Mouse (Mus musculus): ENCODE results near the gene Rspo1. TPM values are rescaled to one million over a fixed set of nuclear protein-coding genes. Genes with fewer than 3 reads are reported as not detected.

The Rspo1 gene
- polyA plus RNA-seq, 1 experiment = not detected

GRCm38 (mm10) chr4:124953546-124953945, 32.7 kb upstream of the Rspo1 start:
- Histone ChIP-seq H3K4me3 (ENCODE audit: insufficient read depth, low read length) (no peak overlapping the region), H3K27ac (ENCODE audit: insufficient read depth, low read depth, low read length) (no peak overlapping the region), H3K4me1 (ENCODE audit: control insufficient read depth, insufficient read depth, low read length) (no peaks in the 10 kb centered on the region)
- TF ChIP-seq POLR2A (IDR thresholded peaks at IDR 0.05; ENCODE audit: borderline replicate concordance, low read depth, low read length) (no peak), CTCF (IDR thresholded peaks at IDR 0.05; ENCODE audit: low read depth, low read length) (no peak)

DNA sequence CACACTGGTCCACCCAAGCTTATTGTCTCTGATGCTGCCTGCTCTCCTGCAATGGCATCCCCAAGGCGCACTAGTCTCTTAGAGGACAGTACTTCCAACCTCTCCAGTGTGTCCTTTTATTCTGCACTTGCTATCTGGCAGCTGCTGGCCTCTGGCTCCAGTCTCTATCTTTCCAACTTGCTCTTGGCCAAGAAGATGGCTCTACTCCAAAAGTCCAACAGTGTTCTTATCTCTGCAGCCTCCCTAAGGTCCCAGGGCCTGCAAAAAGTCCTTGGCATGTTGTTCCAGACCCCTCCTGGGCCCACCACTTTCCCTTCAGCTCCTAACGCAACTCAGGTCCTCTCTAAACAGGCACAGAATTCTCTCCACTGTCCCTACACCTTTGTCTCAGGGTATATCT, 28.9 kb upstream of the Rspo1 start:
- Histone ChIP-seq H3K4me1 (ENCODE audit: control insufficient read depth, insufficient read depth, low read length) (0 out of 2 replicates have a peak, but pooled peaks cover 4% of the 10 kb centered on the region), H3K4me3 (ENCODE audit: insufficient read depth, low read length) (no peak overlapping the region), H3K27ac (ENCODE audit: insufficient read depth, low read depth, low read length) (no peak overlapping the region)
- TF ChIP-seq POLR2A (IDR thresholded peaks at IDR 0.05; ENCODE audit: borderline replicate concordance, low read depth, low read length) (no peak), CTCF (IDR thresholded peaks at IDR 0.05; ENCODE audit: low read depth, low read length) (no peak)

GRCm38 (mm10) chr4:124959062-124959461, 27.2 kb upstream of the Rspo1 start:
- no peak overlapping the region for H3K4me3 ChIP-seq (ENCODE audit: insufficient read depth, low read length)
- H3K4me1 ChIP-seq (ENCODE audit: control insufficient read depth, insufficient read depth, low read length) = 0 out of 2 replicates have a peak, but pooled peaks cover 4% of the 10 kb centered on the region

GRCm38 (mm10) chr4:124960940-124961339, 25.3 kb upstream of the Rspo1 start:
- 0 out of 2 replicates have a peak, but pooled peaks cover 4% of the 10 kb centered on the region for H3K4me1 ChIP-seq (ENCODE audit: control insufficient read depth, insufficient read depth, low read length)
- no peak for TF ChIP-seq POLR2A (IDR thresholded peaks at IDR 0.05; ENCODE audit: borderline replicate concordance, low read depth, low read length)
- no peak for TF ChIP-seq CTCF (IDR thresholded peaks at IDR 0.05; ENCODE audit: low read depth, low read length)
- no peak overlapping the region for H3K27ac ChIP-seq (ENCODE audit: insufficient read depth, low read depth, low read length)
- H3K4me3 ChIP-seq (ENCODE audit: insufficient read depth, low read length) = no peak overlapping the region

More at GRCm38 (mm10) chr4:124959062-124959461, 27.2 kb upstream of the Rspo1 start:
- H3K27ac ChIP-seq (ENCODE audit: insufficient read depth, low read depth, low read length) = no peak overlapping the region
- TF ChIP-seq POLR2A (IDR thresholded peaks at IDR 0.05; ENCODE audit: borderline replicate concordance, low read depth, low read length) (no peak), CTCF (IDR thresholded peaks at IDR 0.05; ENCODE audit: low read depth, low read length) (no peak)

DNA sequence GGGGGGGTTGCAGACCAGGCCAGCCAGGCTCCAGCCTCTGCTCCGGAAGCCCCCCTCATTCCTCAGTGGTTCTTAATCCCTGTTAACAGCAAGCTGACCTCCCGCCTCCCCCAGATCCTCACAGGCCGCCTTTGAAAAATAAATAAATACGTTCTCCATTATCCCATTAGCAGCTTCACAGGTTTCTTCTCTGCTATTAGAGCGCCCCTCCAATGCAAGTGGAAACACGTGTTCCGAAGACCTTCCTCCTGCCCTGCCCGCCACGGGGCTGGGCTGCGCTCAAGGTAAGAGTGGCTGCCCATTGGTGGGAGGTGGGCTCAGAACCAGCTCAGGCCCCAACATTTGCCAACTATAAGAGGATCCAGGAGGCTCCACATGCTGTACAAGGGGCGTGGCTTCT, 23.7 kb upstream of the Rspo1 start:
- Histone ChIP-seq H3K4me1 (ENCODE audit: control insufficient read depth, insufficient read depth, low read length) (0 out of 2 replicates have a peak, but pooled peaks cover 4% of the 10 kb centered on the region), H3K27ac (ENCODE audit: insufficient read depth, low read depth, low read length) (no peak overlapping the region), H3K4me3 (ENCODE audit: insufficient read depth, low read length) (no peak overlapping the region)
- TF ChIP-seq POLR2A (IDR thresholded peaks at IDR 0.05; ENCODE audit: borderline replicate concordance, low read depth, low read length) = no peak
- TF ChIP-seq CTCF (IDR thresholded peaks at IDR 0.05; ENCODE audit: low read depth, low read length) = no peak

DNA sequence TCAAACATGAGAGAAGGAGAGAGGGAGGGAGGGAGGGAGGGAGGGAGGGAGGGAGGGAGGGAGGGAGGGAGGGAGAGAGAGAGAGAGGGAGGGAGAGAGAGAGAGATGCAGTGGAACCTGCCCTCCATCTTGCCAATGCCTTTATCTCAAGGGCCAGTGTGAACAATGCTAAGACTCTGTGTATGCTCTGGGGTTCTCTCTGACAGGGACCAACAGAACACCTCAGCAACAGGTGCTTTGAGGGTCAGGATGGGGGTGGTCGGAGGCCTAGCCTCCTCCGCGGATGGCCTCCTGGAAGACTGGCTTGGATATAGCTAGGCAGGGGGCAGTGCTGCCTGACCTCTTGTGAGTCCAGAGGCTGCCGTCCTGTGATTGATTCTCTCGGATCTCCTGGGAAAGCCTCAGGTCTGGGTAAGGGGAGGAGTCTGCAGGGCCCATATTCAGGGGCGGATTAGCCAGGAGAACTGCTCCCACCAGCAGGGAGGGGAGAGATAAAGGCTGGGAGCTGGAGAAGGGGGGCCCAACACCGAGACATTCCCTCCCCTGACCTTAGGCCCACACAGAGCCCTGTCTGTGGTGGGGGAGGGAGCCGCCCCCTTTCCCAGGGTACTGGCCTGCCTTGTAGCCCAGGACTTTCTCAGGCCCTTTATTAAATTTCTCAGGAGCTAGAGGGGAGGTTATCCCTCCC, 21.2 kb upstream of the Rspo1 start:
- TF ChIP-seq POLR2A (IDR thresholded peaks at IDR 0.05; ENCODE audit: borderline replicate concordance, low read depth, low read length) (no peak), CTCF (IDR thresholded peaks at IDR 0.05; ENCODE audit: low read depth, low read length) (no peak)
- Histone ChIP-seq H3K27ac (ENCODE audit: insufficient read depth, low read depth, low read length) (no peak overlapping the region), H3K4me1 (ENCODE audit: control insufficient read depth, insufficient read depth, low read length) (0 out of 2 replicates have a peak, but pooled peaks cover 4% of the 10 kb centered on the region), H3K4me3 (ENCODE audit: insufficient read depth, low read length) (no peak overlapping the region)

DNA sequence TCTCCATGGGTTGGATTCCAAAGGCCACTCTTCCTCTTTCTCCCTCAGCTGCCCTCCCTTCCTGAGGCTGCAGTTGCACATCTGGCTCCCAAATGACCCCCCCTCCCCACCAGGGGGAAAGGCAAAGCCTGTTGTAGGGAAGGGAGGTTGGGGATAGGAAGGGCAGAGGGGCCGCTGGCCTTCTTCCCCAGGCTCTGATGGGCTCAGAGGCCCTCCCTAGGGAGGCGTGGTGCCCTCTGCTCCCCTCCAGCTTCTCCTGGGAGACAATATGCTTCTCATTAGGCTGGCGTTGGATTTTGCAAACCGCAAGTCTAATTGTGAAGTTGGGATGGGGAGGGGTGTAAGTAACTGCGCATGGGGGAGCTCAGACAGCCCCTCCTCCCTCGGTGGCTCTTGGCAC, 17.5 kb upstream of the Rspo1 start:
- no peak overlapping the region for H3K4me3 ChIP-seq (ENCODE audit: insufficient read depth, low read length)
- H3K27ac ChIP-seq (ENCODE audit: insufficient read depth, low read depth, low read length) = no peak overlapping the region
- H3K4me1 ChIP-seq (ENCODE audit: control insufficient read depth, insufficient read depth, low read length) = no peaks in the 10 kb centered on the region
- TF ChIP-seq POLR2A (IDR thresholded peaks at IDR 0.05; ENCODE audit: borderline replicate concordance, low read depth, low read length) (no peak), CTCF (IDR thresholded peaks at IDR 0.05; ENCODE audit: low read depth, low read length) (no peak)

- H3K4me1 ChIP-seq (ENCODE audit: control insufficient read depth, insufficient read depth, low read length) = no peaks in the 10 kb centered on the region
- no peak for TF ChIP-seq CTCF (IDR thresholded peaks at IDR 0.05; ENCODE audit: low read depth, low read length)
- TF ChIP-seq POLR2A (IDR thresholded peaks at IDR 0.05; ENCODE audit: borderline replicate concordance, low read depth, low read length) = no peak
- no peak overlapping the region for H3K27ac ChIP-seq (ENCODE audit: insufficient read depth, low read depth, low read length)
- H3K4me3 ChIP-seq (ENCODE audit: insufficient read depth, low read length) = no peak overlapping the region
These were observed 16.9 kb upstream of the Rspo1 start for GRCm38 (mm10) chr4:124969219-124969848.

DNA sequence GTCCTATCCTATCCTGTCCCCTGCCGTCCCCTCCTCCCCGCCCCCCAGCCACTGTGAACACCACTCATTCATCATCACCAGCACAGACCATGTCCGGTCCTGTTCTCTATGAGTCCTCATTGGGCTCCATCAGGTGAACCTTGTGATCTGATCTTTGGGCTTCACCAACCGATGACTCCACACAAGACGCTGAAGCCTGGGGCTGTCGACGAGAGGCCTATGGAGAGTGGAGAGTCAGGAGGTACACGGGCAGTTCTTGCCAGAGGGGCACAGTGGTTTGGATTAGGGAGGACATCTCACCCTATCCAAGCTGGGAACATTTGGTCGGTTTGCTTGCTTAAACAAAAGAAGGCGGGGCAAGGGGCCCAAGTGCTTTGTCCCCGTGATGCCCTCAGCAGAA, 16.0 kb upstream of the Rspo1 start:
- Histone ChIP-seq H3K4me1 (ENCODE audit: control insufficient read depth, insufficient read depth, low read length) (no peaks in the 10 kb centered on the region), H3K27ac (ENCODE audit: insufficient read depth, low read depth, low read length) (no peak overlapping the region), H3K4me3 (ENCODE audit: insufficient read depth, low read length) (no peak overlapping the region)
- TF ChIP-seq CTCF (IDR thresholded peaks at IDR 0.05; ENCODE audit: low read depth, low read length) = no peak
- TF ChIP-seq POLR2A (IDR thresholded peaks at IDR 0.05; ENCODE audit: borderline replicate concordance, low read depth, low read length) = no peak

DNA sequence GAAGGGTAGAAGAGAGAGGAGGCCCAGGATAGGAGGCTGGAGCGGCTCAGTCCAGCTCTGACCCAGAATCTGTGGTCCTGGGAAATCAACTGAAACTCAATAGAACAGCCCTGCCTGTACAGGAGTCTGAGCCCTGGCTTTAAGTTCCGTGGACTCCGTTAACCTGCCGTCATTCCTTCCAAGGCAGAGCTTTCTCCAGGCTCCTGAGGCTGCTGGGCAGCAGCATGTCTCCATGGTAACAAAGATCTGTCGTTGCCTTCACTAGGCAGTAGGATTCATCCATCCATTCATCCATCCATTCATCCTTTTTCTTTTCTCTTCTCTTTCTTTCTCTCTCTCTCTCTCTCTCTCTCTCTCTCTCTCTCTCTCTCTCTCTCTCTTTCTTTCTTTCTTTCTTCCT, 15.6 kb upstream of the Rspo1 start:
- H3K4me1 ChIP-seq (ENCODE audit: control insufficient read depth, insufficient read depth, low read length) = no peaks in the 10 kb centered on the region
- TF ChIP-seq CTCF (IDR thresholded peaks at IDR 0.05; ENCODE audit: low read depth, low read length) = no peak
- no peak for TF ChIP-seq POLR2A (IDR thresholded peaks at IDR 0.05; ENCODE audit: borderline replicate concordance, low read depth, low read length)
- no peak overlapping the region for H3K4me3 ChIP-seq (ENCODE audit: insufficient read depth, low read length)
- no peak overlapping the region for H3K27ac ChIP-seq (ENCODE audit: insufficient read depth, low read depth, low read length)

All from bone marrow macrophage, adult 2 months (primary cell).